Mouse (Mus musculus) heart, adult 11 months (tissue): Measurements from ENCODE around the gene Ccdc171.
"Not testable (repeated sequence)": the region's sequence is repeated elsewhere in the genome, so short reads cannot be mapped to it uniquely, and the experiment has no call there.

Experiments used
- DNase-seq: peaks from one replicate; pipeline ENCODE4 v3.0.0; 2022

Gene Ccdc171

DNA sequence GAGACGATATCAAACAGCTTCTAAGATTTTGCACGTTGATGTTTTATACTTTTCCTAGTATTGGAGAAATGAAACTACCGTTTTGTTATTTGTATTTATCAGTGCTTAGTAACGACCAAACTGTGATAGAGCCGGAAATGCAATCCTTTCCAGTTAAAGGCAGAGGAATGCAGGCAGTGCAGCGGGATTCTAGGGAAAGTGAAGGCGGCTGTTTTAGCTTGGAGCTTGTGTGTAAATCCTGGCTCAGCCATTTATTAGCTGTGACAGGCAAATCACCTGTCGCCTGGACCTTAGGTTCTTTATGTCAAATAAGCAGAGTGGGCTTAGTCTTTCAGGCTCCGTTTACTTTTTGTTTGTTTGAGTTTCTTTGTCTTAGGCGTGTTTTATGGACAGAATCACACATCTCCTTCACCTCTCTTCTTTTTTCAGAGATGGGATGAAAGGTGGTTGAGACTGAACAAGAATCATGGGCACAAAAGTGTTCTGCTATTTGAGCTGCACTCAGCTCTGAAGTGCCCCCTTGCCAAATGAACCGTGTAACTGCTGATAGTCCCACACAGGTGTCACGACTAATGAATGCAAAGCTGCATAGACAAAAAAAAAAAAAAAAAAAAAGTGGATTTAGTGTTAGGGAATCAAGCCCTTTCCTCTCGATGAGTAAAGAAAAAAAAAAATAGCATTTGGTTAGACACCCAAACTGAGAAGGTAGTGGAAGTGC is 1.1 kb downstream of the Ccdc171 start:
- DNase-seq, result peak; percentile 74

DNA sequence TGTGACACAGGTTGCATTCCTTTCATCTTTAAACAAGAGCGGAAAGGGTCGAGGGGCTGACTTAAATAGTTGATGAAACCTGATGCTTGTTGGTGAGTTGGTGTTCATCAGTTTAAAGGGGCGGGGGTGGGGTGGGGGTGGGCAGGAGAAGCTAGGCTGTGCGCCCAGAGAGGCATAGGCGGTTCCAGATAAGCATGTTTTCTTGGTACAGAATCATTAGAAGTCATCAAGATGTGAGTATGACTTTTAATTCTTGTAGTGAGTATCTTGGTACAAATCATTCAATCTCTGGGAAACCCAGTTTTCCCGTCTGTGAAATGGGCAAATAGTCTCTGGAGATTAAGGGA is 1.6 kb downstream of the Ccdc171 start:
- DNase-seq, result no peak

DNA sequence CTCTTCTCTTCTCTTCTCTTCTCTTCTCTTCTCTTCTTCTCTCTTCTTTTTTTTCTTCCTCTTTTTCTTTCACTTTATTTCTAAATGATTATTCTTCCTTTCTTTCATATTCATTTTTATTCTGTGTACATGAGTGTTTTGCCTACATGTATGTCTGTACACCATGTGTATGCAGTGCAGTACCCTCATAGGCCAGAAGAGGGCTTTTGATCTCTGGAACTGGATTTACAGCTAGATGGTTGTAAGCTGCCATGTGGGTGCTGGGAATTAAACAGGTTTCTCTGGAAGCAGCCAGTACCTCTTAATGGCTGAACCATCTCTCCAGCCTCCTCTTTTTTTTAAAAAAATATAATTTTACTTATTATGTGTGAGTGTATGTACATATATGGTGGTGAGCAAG is 2.6 kb downstream of the Ccdc171 start:
- peak; percentile 61 for DNase-seq

DNA sequence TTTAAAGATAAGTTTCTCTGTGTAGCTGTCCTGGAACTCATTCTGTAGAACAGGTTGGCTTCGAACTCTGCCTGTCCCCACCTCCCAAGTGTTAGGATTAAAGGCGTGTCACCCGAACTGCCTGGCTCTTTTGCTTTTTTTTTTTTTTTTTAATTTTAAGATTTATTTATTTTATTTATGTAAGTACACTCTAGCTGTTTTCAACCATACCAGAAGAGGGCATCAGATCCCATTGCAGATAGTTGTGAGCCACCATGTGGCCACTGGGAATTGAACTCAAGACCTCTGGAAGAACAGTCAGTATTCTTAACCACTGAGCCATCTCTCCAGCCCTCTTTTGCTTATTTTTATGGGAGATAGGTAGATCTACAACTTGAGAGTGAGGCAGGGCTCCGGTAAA is 4.7 kb downstream of the Ccdc171 start:
- not testable (repeated sequence) for DNase-seq

DNA sequence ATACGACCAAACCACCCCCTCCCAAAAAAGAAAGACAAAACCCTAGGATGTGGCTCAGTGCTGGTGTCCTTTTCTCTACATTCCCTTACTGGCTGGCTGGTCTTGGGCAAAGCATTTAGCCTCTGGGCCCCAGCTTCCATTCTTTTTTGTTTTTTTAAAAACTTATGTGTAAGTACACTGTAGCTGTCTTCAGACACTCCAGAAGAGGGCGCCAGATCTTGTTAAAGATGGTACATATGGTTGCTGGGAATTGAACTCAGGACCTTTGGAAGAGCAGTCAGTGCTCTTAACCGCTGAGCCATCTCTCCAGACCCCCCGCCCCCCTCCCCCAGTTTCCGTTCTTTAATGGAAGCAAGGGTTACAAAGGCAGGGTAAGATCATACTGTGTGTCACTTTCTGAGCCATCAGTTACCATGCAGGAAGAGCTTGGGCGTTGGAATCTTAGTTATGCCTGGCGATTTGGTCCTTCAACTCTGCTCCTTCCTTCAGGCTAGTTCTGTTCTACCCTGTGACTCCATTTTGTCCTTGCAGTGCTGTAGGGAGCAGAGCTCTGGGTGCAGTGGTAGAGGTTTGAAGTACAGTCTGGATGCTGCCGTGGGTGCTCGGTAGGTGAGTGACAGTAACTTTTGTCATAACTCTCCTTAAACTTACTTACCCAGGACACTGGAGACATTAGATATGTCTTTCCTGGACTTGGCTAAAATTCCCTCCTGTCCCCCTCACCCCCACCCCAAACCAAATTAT is 8.0 kb downstream of the Ccdc171 start:
- DNase-seq, result no peak

DNA sequence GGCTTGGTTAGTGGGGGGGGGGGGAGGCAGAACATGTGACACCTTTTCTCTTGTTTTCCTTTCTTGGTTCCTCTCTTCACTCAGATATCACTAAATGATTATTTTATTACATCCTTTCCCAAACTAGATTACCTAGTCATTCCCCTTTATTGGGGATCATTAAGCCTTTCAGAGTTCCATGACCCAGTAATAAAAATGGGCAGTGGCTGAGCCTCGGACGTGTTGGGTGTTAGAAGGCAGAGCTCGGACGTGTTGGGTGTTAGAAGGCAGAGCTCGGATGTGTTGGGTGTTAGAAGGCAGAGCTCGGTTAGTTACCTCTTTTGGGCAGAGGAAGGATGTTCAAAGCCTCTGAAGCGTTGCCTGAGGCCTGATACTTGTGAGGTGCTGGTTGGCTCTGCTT is 8.7 kb downstream of the Ccdc171 start:
- no peak for DNase-seq

DNA sequence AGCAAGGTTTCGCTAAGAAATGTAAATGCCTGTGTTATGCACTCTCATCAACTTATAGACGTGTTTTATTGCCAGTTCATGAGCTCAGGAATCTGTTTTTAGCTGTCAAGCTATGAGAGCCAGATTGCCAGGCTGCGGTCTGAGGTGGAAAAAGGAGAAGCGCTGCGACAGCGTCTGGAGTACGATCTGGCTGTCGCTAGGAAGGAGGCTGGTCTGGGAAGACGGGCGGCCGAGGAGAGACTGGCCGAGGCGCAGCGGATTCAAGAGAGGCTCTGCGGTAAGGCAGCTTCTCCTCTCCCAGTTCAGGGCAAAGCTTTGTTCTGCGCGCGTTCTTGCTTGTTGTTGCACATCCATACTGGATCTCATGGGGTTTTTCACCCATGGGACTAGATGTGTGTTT is 24.2 kb downstream of the Ccdc171 start:
- DNase-seq, result no peak

DNA sequence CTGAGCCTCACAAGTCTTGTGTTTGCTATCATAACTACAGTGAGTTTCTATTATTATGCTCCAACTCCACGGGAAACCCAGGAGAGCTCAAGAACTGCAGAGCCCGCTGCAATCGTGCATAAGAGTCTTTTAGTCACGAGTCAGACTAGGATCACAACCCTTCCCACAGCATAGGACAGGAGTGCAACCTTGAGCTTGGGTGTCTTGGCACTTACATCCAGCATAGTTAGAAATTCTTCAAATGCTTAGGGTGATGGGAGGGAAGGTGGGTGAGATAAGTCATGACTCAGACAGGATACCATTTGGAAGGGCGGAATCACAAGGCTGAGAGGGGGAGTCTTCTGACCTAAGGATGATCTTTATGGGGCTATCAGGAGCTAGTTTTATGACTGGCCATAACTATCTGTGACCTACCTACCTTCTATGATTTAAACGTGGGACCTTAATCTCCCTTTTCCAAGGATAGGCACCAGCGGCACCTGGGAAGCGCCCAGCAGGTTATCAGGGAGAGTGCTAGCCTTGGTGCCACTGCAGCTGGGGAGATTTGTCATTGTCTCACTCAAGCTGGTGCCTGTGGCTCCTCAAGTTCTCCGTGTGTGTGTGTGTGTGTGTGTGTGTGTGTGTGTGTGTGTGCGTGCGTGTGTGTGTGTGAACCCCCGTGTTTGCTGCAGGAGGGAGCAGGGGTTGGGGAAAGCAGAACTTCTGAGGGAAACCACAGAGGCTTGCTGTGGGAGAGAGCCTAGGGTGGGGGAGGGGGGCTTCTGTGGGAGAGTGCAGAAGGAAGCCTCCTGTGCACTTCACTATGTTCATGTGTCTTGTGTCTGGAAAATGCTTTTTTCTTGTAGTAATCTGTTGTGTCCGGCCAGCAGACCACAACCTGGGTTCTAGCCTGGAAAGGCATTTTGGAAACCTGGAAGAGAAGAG is 42.1 kb downstream of the Ccdc171 start:
- DNase-seq, result peak; percentile 77

DNA sequence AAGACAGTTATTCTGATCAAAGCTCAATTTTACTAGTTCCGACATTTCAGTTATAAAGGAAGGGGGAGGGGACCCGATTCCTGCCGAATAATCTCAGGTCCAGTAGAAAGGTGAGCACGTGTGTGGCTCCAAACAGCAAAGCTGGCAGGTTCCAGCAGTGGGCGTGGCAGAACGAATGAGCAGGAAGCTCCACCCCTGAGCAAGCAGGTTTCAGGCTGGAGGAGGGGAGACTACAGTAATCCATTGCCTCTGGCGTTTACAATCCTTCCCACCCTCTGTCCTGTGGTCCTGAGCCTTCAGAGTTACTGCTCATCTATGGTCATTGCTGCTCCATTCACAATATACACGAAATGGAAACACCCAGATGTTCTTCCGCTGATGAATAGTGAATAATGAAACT is 42.8 kb downstream of the Ccdc171 start:
- DNase-seq, result peak; percentile 90

DNA sequence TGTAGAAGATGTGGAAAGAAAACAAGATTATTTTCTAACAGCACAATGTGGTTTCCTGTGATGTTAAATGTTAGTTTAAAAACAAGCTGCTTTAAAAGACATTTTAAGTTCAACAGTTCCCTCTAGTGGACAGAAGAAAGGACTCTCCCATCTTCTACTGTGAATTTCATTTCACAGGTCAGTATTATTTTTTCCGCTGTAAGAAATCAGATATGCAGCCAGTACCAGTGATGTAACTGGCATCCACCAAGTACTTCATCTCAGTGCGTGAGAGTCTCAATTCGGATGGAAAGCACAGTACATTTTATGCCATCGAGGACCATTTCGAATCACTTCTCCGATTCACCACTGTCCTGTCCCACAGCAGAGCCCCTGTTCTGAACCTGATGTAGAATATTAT is 45.2 kb downstream of the Ccdc171 start:
- DNase-seq, result peak; percentile 25

DNA sequence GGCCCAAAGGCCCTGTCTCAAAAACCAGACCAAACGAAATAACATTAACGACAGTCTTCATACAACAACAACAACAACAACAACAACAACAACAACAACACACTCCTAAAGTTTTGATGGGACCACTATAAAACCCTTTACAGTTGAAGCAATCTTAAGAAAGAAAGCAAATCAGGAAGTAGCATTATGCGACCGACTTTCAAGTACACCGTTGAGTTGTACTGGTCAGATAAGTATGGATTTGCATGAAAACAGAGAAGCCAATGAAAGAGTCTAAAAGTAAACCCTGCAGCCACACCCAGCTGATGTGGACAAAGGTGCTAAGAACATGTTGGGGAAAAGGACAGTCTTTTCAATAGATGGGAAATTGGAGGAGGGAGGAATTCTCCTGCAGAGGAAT is 45.7 kb downstream of the Ccdc171 start:
- DNase-seq, result peak; percentile 9

DNA sequence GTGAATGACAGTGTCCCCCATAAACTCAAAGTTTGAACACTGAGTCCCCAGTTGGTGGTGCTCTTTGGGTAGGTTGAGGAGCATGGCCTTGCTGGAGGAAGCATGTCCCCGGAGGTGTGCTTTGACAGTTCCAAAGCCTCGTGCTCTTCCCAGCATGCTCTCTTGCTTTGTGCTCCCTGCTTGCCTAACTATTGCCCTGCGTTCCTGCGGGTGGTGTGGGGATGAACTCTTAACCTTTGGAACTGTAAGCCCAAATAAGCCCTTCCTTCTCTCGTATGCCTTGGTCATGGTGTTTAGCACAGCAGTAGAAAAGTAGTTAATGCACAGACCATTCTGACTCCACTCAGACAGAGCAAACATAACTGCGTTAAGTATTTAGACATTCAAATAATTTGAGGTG is 47.2 kb downstream of the Ccdc171 start:
- peak; percentile 58 for DNase-seq

DNA sequence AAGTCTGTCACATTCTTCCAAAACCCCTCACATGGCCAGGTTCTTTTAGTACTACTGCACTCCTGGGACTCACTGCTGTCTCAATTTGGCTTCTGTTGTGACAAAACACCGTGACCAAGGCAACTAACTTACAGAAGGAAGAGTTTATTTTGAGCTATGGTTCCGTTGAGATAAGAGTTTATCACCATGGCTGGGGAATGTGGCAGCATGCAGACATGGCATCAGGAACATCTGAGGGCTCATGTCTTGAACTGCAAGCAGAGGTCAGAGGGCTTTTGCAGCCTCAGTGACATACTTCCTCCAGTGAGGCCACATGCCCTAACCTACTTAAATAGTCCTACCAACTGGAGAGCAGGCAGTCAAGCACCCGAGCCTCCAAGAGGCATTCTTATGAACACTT is 51.0 kb downstream of the Ccdc171 start:
- DNase-seq, result peak; percentile 88

DNA sequence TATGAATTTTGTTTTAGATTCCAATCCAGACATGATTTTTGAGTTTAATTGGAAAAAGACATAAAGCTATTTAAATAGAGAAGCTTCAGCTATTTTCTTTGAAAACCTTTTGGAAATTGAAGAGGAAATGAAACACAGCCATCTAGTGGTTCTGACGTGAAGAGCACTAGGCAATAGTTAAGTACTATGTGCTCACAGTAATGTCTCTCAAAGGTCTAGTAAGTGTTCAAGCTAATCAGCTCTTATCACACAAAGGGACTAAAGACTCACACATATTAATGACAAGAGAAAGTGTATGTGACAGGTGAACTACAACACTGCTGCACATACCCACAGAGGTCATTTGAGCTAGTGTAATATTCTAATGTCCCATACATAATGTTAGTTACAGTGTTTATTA is 54.8 kb downstream of the Ccdc171 start:
- DNase-seq, result peak; percentile 27

DNA sequence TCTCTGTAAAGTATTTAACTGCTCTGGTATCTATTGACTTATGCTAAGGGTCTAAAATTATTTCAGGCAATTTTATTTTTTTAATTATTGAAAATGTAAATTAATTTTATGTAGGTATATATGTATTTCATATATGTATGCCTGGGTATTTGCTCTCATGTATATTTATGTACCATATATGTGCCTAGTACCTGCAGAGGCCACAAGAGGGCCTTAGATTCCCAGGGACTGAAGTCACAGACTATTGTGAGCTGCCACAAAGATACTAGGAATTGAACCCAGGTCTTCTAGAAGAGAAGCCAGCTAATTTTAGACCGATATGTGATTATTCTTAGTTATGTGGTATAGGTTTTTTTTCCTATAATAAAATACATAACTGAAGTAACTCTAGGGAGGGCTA is 62.2 kb downstream of the Ccdc171 start:
- peak; percentile 8 for DNase-seq

DNA sequence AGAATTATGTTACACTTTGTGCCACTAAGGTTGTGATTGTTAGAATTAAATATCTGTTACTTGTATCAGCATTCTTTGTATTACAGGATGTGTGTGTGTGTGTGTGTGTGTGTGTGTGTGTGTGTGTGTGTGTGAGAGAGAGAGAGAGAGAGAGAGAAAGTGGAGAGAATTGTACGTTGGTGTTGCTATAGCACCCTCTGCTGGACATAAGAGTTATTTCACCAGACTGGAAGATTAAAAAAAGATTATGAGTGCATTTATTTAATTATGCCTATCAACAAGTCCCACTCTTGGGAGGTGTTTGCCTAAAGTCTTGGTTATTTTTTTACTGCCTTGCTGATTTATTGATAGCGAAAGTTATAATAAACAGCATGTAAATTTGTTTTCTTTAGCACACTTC is 71.1 kb downstream of the Ccdc171 start:
- DNase-seq, result no peak

DNA sequence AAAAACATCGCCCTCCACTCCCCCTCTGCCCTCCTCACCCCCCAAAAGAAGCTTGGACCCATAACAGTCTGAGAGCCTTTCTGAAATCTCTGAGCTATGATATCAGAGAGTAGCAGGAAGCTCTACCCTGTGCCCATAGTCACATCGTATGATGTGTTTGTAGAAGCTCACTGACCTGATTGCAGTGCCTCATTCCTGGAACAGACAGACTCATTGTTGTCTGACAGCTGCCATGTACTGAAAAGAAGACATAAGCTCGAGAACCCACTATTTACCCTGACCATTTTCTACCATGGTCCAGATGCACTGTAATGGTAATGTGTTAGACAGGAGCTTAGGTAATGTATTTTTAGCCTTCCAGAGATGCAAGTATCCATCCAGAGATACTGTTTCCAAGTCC is 85.8 kb downstream of the Ccdc171 start:
- no peak for DNase-seq

DNA sequence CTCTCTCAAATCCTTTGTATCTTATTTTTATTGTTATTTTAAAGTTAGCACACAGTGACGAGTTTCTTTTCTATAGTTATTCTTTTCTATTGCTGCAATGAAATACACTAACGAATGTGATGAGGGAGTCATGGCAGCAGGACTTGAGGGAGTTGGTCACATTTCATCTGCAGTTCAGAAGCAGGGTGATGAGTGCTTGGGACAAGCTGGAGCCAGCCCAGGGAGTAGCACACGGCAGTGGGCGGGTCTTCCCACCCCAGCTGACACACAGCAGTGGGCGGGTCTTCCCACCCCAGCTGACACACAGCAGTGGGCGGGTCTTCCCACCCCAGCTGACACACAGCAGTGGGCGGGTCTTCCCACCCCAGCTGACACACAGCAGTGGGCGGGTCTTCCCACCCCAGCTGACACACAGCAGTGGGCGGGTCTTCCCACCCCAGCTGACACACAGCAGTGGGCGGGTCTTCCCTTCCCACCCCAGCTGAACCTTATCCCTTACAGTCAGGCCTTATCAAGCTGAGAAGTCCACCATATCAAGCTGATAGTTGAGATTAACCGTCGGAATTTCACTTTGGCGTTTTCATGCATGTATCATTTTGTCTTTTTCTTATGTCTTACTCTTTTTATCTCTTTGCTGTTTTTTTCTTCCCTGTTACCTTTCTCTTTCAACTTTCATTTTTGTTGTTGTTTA is 97.8 kb downstream of the Ccdc171 start:
- not testable (repeated sequence) for DNase-seq

DNA sequence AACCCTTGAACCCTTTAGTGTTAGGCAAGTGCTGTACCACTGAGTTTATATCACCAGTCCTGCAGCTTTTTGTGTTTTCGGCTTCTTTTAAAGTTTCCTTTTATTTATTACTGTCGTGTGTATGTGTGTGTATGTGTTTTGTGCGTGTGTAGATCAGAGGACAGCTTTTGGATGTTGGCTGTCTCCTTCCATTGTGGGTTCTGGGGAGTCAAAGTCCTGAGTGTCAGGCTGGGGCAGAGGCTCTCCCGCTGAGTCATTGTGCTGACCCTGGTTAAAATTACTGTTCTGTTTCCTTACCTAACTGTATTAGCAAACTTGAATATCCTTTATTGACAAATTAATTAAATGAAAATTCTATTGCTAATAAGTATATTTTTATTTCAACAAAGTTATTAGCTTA is 98.4 kb downstream of the Ccdc171 start:
- DNase-seq, result no peak

DNA sequence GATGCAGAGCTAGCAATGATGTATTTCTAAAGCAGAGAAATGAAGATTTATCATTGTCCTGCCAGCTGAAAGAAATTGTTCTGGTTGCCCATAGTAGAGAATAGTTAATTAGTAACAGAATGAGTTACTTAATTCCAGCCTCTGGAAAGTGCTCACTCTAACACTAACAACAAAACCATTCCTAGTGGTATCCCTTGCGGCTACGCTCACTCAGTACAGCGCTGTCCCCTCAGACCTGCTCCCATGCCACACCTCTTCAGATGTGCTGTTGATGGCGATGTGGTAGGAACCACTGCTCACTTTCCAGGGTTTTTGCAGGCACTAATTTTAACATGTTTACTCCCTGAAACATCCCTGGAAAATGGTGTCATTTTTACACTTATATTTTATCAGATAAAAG is 126.1 kb downstream of the Ccdc171 start:
- no peak for DNase-seq

DNA sequence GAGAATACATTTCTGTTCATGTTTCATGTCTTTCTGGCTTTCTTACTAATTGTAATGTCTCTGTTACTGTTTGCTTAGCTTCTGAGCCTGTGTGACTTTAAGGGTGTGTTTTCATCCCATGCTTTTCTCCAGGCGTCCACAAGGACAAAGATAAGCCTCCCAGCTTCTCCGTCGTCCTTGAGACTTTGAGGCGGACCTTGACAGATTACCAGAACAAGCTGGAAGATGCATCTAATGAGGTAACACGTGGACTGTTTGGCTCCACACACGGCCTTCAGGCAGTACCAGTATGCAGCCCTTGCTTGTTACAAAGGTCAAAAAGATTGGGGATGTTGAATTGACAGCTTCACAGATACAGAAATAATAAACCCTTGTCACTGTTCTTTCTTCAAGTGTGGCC is 130.1 kb downstream of the Ccdc171 start:
- no peak for DNase-seq

DNA sequence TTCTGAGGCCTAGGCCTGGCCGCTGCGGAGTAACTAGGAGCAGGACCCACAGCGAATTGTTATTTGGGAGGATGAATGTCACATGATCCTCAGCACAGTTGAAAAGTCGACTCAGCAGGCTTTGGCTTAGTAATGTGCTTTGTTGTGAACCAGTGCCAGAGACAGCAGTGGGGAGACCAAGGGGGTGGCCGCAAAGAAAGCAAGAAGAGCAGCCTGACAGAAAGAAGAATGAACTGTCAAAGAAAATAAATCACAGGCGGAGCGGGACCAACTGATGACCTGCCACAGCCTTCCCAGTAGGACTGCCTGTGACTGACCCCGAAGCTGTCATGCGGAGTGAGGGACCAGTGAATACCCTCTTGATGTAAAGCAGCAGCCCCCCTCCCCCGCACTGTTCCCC is 131.2 kb downstream of the Ccdc171 start:
- no peak for DNase-seq

DNA sequence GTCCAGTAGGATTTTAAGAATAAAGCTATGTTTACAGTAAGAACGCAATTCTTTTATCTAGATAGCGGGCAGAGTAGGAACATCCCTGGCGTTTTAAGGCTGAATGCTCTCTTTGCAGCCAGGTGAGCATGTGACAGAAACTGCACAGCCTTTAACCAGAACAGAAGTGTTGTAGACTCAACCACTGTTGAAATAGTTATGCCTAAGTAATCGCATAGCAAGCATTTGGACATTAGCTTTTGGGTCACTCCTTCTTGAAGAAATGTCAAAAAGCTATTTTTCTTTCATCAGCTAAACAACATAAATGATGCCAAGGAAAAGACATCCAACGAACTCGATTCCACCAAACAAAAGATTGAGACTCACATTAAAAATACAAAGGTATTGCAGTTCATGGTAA is 131.7 kb downstream of the Ccdc171 start:
- no peak for DNase-seq
